Mouse (Mus musculus) embryonic fibroblast, embryonic 13.5 days (primary cell): ENCODE measurements around the gene 4933427D14Rik.

Experiments
- CTCF ChIP-seq: IDR thresholded peaks from 2 replicates; pipeline ENCODE4 v1.5.1; 2011; ENCODE audit warnings: mild to moderate bottlenecking, control low read depth, low read length, moderate library complexity, borderline replicate concordance; ENCODE audit not compliant: insufficient read depth
- POLR2A ChIP-seq: IDR thresholded peaks from 2 replicates; pipeline ENCODE4 v1.6.1; 2011; ENCODE audit warnings: low read depth, mild to moderate bottlenecking, control low read depth, low read length, moderate library complexity

- TF ChIP-seq CTCF: no peak
- no peak for TF ChIP-seq POLR2A
Observed at GRCm38 (mm10) chr11:72181136-72181535, 26.1 kb downstream of the 4933427D14Rik start.
